Mouse (Mus musculus) stomach, postnatal 0 days (tissue): ENCODE measurements around the gene Plcl2.

Source experiments
- CTCF ChIP-seq: IDR thresholded peaks from 2 replicates; pipeline ENCODE4 v1.5.1; 2016; ENCODE audit warnings: antibody characterized with exemption, low read depth, mild to moderate bottlenecking, moderate library complexity
- EP300 ChIP-seq: optimal IDR thresholded peaks from 2 replicates; pipeline ENCODE3; 2016; ENCODE audit warnings: antibody characterized with exemption

DNA sequence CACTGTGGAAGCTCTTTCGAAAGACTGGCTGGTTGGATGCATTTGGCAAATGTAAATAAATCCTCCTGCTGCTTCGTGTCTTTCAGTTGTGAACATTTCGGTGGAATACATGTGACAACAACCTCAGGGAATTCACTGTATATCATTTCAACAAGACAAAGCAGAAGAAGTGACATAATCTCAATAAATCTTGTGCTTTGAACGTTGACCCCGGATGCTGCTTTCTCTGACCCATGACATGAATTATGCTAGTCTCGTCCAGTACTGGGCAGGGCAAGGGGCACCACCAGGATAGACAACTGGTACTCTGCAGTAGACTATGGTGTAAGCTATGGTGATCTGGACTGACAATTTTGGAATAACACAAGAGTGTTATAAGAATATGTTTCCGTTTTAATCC lies 28.3 kb upstream of the Plcl2 start:
- TF ChIP-seq CTCF (no peak), EP300 (no peak)
